ENCODE assay signal across 26 mouse cellular contexts in the genomic region with DNA sequence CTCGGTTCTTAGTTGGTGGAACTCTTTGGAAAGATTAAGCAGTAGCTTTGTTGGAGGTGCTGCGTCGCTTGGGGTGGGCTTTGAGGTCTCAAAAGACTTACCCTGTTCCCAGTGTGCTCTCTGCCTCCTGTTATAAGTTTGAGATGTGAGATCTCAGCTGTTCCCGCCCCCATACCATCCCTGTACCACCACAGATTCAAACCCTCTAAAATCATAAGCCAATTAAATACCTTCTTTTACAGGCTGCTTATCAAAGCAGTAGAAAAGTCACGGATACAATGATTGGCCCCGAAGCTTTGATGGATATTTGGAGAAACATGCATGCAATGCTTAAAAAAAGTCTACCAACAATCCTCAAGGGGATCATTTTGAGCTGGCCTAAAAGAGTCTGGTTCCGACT.
"Had no signal": no experiment of that assay in that cellular context is flagged by ENCODE, and none has a peak within 500 bp of the region (broad histone marks: within the 10 kb centered on the region; RNA-seq: fewer than 3 reads in every experiment).

No protein-coding gene starts in this region.

- ATAC-seq: forebrain, embryonic 16.5 days; hindbrain, embryonic 16.5 days; inflammation-experienced regulatory T-cells, adult 6 months; intestine, embryonic 15.5 days; intestine, postnatal 0 days; liver, embryonic 12.5 days had no signal

- H3K4me1 ChIP-seq: liver, embryonic 12.5 days had no signal

- H3K27me3 ChIP-seq: hindbrain, embryonic 12.5 days; intestine, embryonic 15.5 days; limb, embryonic 12.5 days had no signal

- H3K36me3 ChIP-seq: heart, embryonic 13.5 days; heart, embryonic 15.5 days; hindbrain, embryonic 10.5 days; hindbrain, embryonic 12.5 days; intestine, embryonic 15.5 days; limb, embryonic 10.5 days; limb, embryonic 12.5 days; liver, embryonic 12.5 days had no signal

- DNase-seq: gastrocnemius, adult 2 months; gastrocnemius, postnatal 10 days; gastrocnemius, postnatal 25 days; heart, adult 2 months; heart, postnatal 4 days; kidney, adult 18-20 months; kidney, adult 8-10 months; kidney, postnatal 10 days; kidney, postnatal 25 days; kidney, postnatal 4 days; liver; lung, adult 18-20 months had no signal

- H3K9ac ChIP-seq: heart, embryonic 13.5 days; heart, embryonic 15.5 days; hindbrain, embryonic 12.5 days; hindbrain, embryonic 14.5 days; intestine, embryonic 15.5 days; limb, embryonic 12.5 days; liver, embryonic 12.5 days; liver, embryonic 14.5 days had no signal

- H3K9me3 ChIP-seq: heart, embryonic 13.5 days; heart, embryonic 15.5 days; hindbrain, embryonic 10.5 days; hindbrain, embryonic 12.5 days; intestine, embryonic 15.5 days; limb, embryonic 10.5 days; limb, embryonic 12.5 days; liver, embryonic 12.5 days had no signal

- H3K4me3 ChIP-seq: gastrocnemius, adult 2 months; heart, adult 2 months; heart, embryonic 13.5 days; heart, embryonic 15.5 days; hindbrain, embryonic 10.5 days; hindbrain, embryonic 12.5 days; intestine, embryonic 15.5 days; limb, embryonic 10.5 days; limb, embryonic 12.5 days; liver, embryonic 12.5 days had no signal

- H3K4me2 ChIP-seq: heart, embryonic 13.5 days; heart, embryonic 15.5 days; hindbrain, embryonic 12.5 days; hindbrain, embryonic 14.5 days; intestine, embryonic 15.5 days; limb, embryonic 12.5 days; liver, embryonic 12.5 days had no signal

- H3K27ac ChIP-seq: gastrocnemius, adult 2 months; heart, adult 2 months; heart, embryonic 13.5 days; heart, embryonic 15.5 days; hindbrain, embryonic 12.5 days; hindbrain, embryonic 14.5 days; intestine, embryonic 15.5 days; limb, embryonic 10.5 days; limb, embryonic 12.5 days; liver, embryonic 12.5 days; liver, embryonic 14.5 days had no signal
